Mouse (Mus musculus): ENCODE data around the gene 9530003J23Rik.

- TF ChIP-seq CTCF (IDR thresholded peaks at IDR 0.05; ENCODE audit: low read depth, low read length) (no peak), POLR2A (IDR thresholded peaks at IDR 0.05; ENCODE audit: extremely low read depth, insufficient read depth, low read length) (no peak)
Measured at GRCm38 (mm10) chr10:117203558-117203981, 34.9 kb downstream of the 9530003J23Rik start.

Measured in liver, adult 2 months (tissue).